Mouse (Mus musculus) kidney, embryonic 14.5 days (tissue): ENCODE measurements around the gene Kif3b. TPM values are rescaled to one million over a fixed set of nuclear protein-coding genes. Genes with fewer than 3 reads are reported as not detected.
A peak's percentile ranks its signal among the peaks of the same experiment; 100 is the strongest.
"Not testable (repeated sequence)": the region's sequence is repeated elsewhere in the genome, so short reads cannot be mapped to it uniquely, and the experiment has no call there.

ENCODE experiments used
- ATAC-seq: fragments of 200-750 bp; cut with Nextera tagmentation; 2 replicates; pipeline ENCODE4 v1.8.0; 2017; ENCODE audit warnings: moderate number of reproducible peaks, mild to moderate bottlenecking, moderate TSS enrichment, moderate library complexity; ENCODE audit not compliant: low FRiP score, low TSS enrichment
- H3K27ac ChIP-seq: fragments of 300-500 bp; sonication (generic); 2 replicates; pipeline ENCODE4 v1.5.1; 2014; ENCODE audit warnings: low read depth, mild to moderate bottlenecking, low read length, moderate library complexity, mixed read lengths
- H3K27me3 ChIP-seq: fragments of 300-500 bp; sonication (generic); 2 replicates; pipeline ENCODE4 v1.6.1; 2014; ENCODE audit warnings: mild to moderate bottlenecking, low read length; ENCODE audit not compliant: control insufficient read depth, insufficient read depth
- H3K36me3 ChIP-seq: fragments of 300-500 bp; sonication (generic); 2 replicates; pipeline ENCODE4 v1.6.1; 2014; ENCODE audit warnings: low read length, mixed read lengths; ENCODE audit not compliant: control insufficient read depth, insufficient read depth
- H3K4me1 ChIP-seq: fragments of 300-500 bp; sonication (generic); 2 replicates; pipeline ENCODE4 v1.6.1; 2014; ENCODE audit warnings: low read length, mixed read lengths; ENCODE audit not compliant: control insufficient read depth, insufficient read depth
- H3K4me2 ChIP-seq: fragments of 300-500 bp; sonication (generic); replicated peaks from 2 replicates; pipeline ENCODE4 v1.6.1; 2014; ENCODE audit warnings: low read depth, mild to moderate bottlenecking, low read length
- H3K4me3 ChIP-seq: fragments of 300-500 bp; sonication (generic); 2 replicates; pipeline ENCODE4 v1.5.1; 2014; ENCODE audit warnings: mild to moderate bottlenecking, low read length
- H3K9ac ChIP-seq: fragments of 300-500 bp; sonication (generic); 2 replicates; pipeline ENCODE4 v1.6.1; 2014; ENCODE audit warnings: low read depth, mild to moderate bottlenecking, low read length, moderate library complexity
- H3K9me3 ChIP-seq: fragments of 300-500 bp; sonication (generic); 2 replicates; pipeline ENCODE4 v1.6.1; 2016; ENCODE audit warnings: low read length; ENCODE audit not compliant: control insufficient read depth
- WGBS: fragments of 180-500 bp; shearing (Covaris S2); extraction: QIAGEN DNeasy Blood & Tissue Kit; methylation state at CpG from one replicate; pipeline ENCODE4 v1.1.7; 2014; 5-methylcytosine and 5-hydroxymethylcytosine counted together
- polyA plus RNA-seq: library from polyadenylated mRNA; unstranded; fragments of >200 nt; fragmentation: Nextera tagmentation; extraction: Ambion mirVana; gene quantifications from 2 replicates; pipeline ENCODE4 v1.2.1, GENCODE M21; 2014

Gene Kif3b
- polyA plus RNA-seq, 1 experiment from 2014 or later: 5.6 TPM

DNA sequence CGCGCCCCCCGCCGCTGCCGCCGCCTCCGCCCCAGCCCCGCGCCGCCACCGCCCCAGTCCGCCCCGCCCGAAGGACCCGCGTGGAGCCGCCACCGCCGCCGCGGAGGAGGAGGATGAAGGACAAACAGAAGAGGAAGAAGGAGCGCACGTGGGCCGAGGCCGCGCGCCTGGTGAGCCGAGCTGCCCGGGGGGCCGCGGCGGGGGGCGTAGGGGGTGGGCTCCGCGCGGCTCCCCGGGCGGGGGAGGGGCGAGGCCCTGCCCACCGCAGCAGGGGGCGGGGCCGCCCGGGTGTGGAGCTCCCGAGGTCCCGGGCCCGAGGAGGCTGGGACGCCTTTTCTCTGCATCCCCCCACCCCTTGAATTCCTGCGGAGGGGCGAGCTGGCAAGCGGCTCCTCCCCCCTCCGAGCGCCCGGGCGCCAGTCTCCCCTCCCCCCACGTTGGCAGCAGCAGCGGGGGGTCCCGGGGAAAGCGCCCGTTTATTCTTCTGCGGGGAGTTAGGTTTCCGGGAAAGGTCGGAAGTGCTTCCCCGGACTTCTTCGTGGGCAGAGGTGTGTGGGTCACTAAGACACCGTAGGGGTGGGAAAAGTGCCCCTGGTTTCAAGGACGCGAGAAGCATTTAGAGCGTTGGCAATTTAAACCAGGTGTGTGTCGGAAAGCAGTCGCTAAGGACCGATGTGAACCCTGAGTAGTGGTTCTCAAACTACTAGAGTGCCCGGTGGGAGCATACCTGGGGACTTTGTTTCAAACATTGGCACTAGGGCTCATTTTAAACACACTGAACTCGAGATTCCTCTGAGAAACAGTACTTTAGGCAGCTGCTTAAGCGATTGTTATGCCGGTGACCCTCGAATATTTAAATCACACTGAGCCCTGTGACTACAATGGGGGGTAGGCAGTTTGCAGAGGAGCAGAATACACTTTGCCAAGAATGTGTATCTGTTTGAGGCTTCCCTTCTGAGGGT is 55.3 kb downstream of the Kif3b start:
- peak overlapping the region; percentile 89 for H3K4me3 ChIP-seq
- peak overlapping the region; percentile 99 for H3K27ac ChIP-seq
- no peaks in the 10 kb centered on the region for H3K27me3 ChIP-seq
- peak overlapping the region; percentile 98 for H3K9ac ChIP-seq
- ATAC-seq: peak; percentile 76
- 0% methylated on average over 29 of the region's 76 CpGs for WGBS
- peaks cover 9% of the 10 kb centered on the region for H3K36me3 ChIP-seq
- H3K4me1 ChIP-seq: peaks cover 30% of the 10 kb centered on the region
- H3K9me3 ChIP-seq: no peaks in the 10 kb centered on the region
- H3K4me2 ChIP-seq: peak overlapping the region; percentile 77

DNA sequence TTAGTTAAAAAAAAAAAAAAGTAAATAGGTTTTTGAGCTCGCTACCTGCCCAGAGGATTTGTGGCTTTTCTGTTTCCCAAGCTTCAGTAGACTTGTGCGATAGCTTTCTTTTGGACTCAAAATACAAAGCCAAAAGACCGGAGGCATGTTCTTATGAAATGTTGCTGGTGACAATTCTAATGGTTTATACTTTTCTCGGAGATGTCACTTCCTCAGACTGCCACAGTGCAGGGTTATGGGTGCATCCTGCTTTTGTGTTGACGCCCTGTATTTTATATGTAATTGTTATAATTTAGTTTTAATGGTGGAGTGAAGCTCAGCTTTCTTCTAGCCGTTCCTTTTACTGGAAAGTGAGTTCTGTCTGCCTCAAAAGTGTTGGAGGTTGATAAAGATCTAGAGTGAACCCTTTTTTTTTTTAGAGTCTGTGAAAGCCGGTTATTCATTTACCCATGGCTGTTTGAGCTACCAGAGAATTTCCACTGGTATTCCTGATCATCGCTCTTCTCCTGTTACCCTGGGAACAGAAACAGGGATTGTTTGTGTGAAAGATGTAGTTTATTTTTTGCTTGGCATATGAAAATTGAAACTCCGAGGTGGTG is 56.1 kb downstream of the Kif3b start:
- no peaks in the 10 kb centered on the region for H3K27me3 ChIP-seq
- H3K4me2 ChIP-seq: peak overlapping the region; percentile 77
- ATAC-seq: no peak
- peak overlapping the region; percentile 99 for H3K27ac ChIP-seq
- peaks cover 30% of the 10 kb centered on the region for H3K4me1 ChIP-seq
- H3K36me3 ChIP-seq: peaks cover 9% of the 10 kb centered on the region; the same call in 1 of the 2 replicates
- no peaks in the 10 kb centered on the region for H3K9me3 ChIP-seq
- peak overlapping the region; percentile 89 for H3K4me3 ChIP-seq
- peak overlapping the region; percentile 98 for H3K9ac ChIP-seq
- 6% methylated on average over 9 of the region's 9 CpGs for WGBS

DNA sequence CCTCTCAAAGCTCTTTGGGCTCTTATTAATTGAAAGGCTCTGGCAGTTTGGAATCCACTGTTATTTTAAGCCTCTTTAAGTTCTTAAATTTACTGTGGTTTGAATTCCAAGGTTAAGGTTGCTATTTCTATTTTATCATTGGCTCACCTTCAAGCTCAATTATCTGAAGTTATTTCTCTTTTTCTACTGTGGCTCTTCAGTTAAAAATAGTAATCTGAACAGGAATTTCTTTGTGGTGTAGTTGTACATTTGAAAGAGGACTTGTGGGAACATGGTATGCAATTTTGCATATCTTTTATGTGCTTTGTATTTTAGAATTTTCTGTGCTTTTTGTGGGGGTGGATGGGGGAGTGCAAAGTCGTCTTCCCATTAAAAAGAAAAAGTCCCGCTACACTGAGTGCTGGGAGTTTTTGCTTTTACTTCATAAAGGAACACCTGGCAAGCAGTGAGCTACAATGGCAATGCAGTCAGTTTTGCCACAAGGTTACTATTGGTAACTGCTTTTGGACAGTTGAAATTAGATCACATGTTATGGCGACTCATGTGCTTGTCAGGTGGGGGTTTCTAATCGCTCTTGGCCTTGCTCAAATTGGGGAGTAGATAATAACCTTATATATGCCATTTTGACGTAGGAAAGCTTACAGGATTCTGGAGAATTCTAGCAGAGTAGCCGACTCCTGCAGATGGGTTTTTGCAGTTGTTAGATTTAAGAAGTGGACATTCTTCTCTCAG is 57.1 kb downstream of the Kif3b start:
- Histone ChIP-seq H3K27ac (no peak overlapping the region), H3K36me3 (peaks cover 13% of the 10 kb centered on the region; the same call in 1 of the 2 replicates), H3K27me3 (no peaks in the 10 kb centered on the region), H3K4me3 (peak overlapping the region; percentile 89), H3K4me2 (peak overlapping the region; percentile 77), H3K9me3 (no peaks in the 10 kb centered on the region), H3K4me1 (peaks cover 30% of the 10 kb centered on the region), H3K9ac (peak overlapping the region; percentile 18; the same call in 1 of the 2 replicates)
- WGBS: 51% methylated on average over 6 of the region's 6 CpGs
- ATAC-seq: no peak

DNA sequence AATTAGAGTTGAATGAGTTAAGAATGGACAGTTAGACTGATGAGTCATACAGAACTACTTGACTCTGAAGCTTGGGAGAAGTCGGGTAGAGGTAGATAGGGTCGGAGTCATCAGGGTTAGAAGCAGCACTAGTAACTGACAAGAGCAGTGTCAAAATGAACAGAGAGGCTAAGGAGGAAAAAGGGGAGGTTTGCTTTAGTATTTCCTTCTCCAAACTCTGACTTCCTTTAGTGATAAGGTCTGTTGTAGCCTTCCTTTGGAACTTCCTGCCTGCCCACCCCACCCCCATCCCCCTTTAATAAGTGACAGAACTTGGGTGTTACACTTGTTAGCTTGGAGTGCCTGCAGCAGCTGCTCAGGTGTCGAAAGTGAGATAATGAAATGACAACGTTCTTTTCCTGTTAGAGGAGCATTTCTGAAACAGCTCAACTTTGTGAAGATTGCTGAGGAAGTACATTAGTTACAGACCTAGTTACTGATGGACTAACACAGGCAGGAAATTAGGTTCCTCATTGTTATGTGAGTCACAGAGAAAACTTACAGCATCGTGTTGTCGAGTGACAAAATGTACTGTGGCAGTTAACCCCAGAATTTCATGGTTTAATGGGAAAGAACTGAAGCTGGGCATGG is 59.5 kb downstream of the Kif3b start:
- ATAC-seq: no peak
- peak overlapping the region; percentile 3 for H3K4me2 ChIP-seq

DNA sequence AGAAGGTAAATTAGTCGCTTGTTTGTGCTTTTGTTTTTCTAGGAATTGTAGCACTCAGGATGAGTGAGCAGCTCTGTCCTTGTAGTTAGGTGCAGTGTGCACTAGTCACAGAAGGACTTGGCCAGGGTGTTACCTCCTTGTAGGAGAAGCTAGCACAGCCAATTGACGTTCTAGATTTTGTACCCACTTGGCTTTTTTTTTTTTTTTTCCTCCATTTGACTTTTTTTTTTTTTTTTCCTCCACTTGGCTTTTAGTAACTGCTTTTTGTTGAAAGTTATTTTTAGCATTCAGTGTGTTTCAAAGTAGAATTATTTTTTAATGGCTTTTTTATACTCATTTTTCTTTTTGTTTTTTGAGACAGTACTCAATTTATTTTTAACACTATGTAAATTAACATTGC is 63.4 kb downstream of the Kif3b start:
- no peak for ATAC-seq
- no peaks in the 10 kb centered on the region for H3K27me3 ChIP-seq
- H3K27ac ChIP-seq: no peak overlapping the region
- WGBS: 92% methylated on average over 2 of the region's 2 CpGs
- H3K4me3 ChIP-seq: no peak overlapping the region
- H3K9ac ChIP-seq: no peak overlapping the region
- H3K9me3 ChIP-seq: no peaks in the 10 kb centered on the region
- H3K4me2 ChIP-seq: no peak overlapping the region
- peaks cover 12% of the 10 kb centered on the region for H3K4me1 ChIP-seq
- peaks cover 64% of the 10 kb centered on the region for H3K36me3 ChIP-seq

More for the DNA sequence above, 59.5 kb downstream of the Kif3b start:
- H3K27me3 ChIP-seq: no peaks in the 10 kb centered on the region
- H3K9ac ChIP-seq: no peak overlapping the region
- no peak overlapping the region for H3K4me3 ChIP-seq
- 28% methylated on average over 6 of the region's 6 CpGs for WGBS
- no peaks in the 10 kb centered on the region for H3K9me3 ChIP-seq
- peaks cover 24% of the 10 kb centered on the region for H3K4me1 ChIP-seq
- H3K36me3 ChIP-seq: peaks cover 27% of the 10 kb centered on the region
- peak overlapping the region; percentile 65; the same call in 1 of the 2 replicates for H3K27ac ChIP-seq

DNA sequence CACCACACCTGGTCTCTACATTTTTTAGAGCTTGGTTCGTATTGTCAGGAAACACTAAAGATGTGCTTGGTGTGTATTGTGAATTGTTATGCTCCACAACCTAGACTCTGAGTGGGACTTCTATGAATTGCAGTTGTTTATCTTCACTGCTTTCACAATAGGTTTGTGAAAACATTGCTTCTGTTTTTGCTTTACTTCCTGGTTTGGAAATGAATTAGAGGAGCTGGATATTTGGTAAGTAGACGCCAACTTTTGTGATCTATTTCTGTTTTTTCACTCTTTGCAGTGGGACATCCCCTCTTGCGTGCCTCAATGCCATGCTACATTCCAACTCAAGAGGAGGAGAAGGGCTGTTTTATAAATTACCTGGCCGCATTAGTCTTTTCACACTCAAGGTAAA is 65.6 kb downstream of the Kif3b start:
- Histone ChIP-seq H3K36me3 (peaks cover 76% of the 10 kb centered on the region), H3K9me3 (no peaks in the 10 kb centered on the region), H3K27ac (no peak overlapping the region), H3K9ac (no peak overlapping the region), H3K4me1 (no peaks in the 10 kb centered on the region), H3K27me3 (no peaks in the 10 kb centered on the region), H3K4me3 (no peak overlapping the region), H3K4me2 (no peak overlapping the region)
- no peak for ATAC-seq
- WGBS: 96% methylated on average over 4 of the region's 4 CpGs

DNA sequence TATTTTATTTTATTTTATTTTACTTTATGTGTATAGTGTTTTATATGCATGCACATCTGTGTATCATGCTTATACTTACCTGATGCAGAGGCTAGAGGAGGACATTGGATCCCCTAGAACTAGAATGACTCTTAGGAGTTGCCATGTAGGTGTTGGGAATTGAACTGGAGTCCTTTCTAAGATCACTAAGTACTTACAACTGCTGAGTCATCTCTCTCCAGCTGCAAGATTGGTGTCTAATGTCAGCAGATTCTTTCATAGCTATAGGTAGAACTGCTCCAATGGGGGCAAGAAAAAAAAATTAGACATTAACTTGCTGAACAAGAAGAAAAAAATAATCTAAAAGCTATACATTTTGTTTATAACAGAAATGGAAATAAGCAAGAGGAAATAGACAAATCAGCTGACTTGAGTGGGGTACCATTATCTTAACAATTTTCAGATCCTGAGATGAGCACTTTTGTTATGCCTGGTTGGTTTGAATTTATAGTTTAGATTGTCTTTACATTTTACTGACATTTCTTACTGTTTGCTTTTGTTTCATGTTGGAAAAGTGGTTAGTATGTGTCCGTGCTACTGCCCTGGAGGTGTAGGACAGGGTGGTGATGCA is 70.0 kb downstream of the Kif3b start:
- ATAC-seq: no peak
- peaks cover 75% of the 10 kb centered on the region for H3K36me3 ChIP-seq
- no peak overlapping the region for H3K27ac ChIP-seq
- no peaks in the 10 kb centered on the region for H3K9me3 ChIP-seq
- no peaks in the 10 kb centered on the region for H3K4me1 ChIP-seq
- H3K4me3 ChIP-seq: no peak overlapping the region
- WGBS: 97% methylated on average over 1 of the region's 1 CpGs
- H3K4me2 ChIP-seq: no peak overlapping the region
- no peak overlapping the region for H3K9ac ChIP-seq
- no peaks in the 10 kb centered on the region for H3K27me3 ChIP-seq

DNA sequence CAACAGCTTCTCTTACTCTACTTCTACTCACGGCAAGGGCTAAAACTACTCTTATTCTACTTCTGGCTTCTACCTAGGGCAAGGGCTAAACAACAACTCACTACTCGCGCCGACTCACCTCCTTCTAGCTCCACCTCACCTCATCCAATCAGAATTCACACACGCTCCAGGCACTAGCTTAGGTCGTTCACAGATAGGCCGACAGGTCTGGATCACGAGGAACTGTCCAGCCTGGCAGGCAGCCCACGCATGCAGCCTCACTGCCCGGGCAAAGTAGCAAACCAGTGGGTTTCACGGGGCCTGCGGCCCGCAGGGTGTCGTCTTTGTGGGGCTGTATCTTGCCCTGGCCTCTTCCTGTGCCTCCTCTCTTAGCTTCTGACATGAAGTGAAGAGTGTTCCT is 73.3 kb downstream of the Kif3b start:
- not testable (repeated sequence) for H3K4me2 ChIP-seq, H3K4me3 ChIP-seq, H3K27ac ChIP-seq, H3K9me3 ChIP-seq, ATAC-seq, H3K9ac ChIP-seq, H3K4me1 ChIP-seq, H3K27me3 ChIP-seq
- 96% methylated on average over 14 of the region's 14 CpGs for WGBS
- peaks cover 73% of the 10 kb centered on the region for H3K36me3 ChIP-seq
